Mouse (Mus musculus) CD4-positive naive resting alpha-beta T cell, adult 76 days (primary cell): ENCODE data around the gene Ahsa1. TPM values are rescaled to one million over a fixed set of nuclear protein-coding genes. Genes with fewer than 3 reads are reported as not detected.

Source experiments
- total RNA-seq: library from RNA; stranded (reverse); gene quantifications from one replicate; pipeline ENCODE4 v1.2.4, GENCODE M21; 2023

Gene Ahsa1
- 87.6 TPM for total RNA-seq

DNA sequence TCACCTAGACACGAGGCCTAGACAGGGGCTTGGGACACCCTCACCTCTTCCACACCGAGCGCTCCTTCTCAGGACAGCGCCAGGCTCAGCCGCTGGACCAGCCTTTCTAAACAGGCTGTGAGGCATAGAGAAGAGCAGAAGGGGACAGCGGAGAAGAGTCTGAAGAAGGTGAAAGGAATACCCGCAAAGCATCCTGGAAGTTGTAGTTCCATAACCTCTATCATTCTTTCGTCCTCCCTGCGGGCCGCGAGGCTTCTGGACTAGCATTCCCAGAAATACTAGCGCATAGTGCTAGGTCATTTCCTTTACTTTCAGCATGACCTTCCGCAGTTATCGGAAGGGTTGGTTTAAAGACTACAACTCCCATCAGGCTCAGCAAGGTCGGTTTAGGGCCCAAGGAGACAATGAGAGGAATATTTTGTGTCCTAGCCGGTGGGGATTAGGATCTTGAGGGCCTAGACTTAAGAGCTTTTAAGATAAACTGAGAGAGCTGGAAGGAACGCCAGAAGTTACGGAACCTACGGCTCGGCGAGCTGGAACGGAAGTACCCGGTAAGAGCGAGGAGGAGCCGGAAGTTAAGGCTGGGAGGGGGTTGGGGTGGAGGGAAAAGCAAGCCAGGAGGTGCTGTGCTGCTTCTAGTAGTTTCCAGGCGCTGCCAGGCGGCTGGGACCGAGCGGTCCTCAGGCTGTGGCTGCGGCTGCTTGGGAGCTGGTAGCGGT, at the start of gene Ahsa1, which contains the start of gene Vipas39:
Ahsa1 (plus strand) TSS at position 372 of the 719 bp plus-strand sequence.
Vipas39 (minus strand) TSS at position 149 of the 719 bp plus-strand sequence.

DNA sequence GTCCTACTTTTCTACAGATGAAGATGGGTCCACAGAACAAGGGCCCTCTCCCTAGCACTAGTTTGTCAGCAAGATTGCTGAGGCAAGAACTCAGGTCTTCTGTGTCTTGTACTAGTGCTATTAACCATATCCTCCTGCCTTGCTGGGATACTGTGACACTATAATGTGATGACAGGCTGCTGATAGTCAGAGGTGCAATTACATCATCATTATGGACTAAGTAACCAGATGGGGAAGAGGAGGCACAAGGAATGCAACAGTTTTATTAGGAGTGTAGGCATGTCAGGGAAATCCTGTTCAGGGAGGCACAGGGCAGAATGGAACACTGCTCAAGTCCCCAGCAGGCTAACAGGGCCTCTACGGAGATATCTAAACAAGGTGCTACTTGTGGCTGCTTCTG, 27.6 kb upstream of the Ahsa1 start, which contains the start of gene Noxred1:
Noxred1 (minus strand) TSS at position 101 of the 400 bp plus-strand sequence.

DNA sequence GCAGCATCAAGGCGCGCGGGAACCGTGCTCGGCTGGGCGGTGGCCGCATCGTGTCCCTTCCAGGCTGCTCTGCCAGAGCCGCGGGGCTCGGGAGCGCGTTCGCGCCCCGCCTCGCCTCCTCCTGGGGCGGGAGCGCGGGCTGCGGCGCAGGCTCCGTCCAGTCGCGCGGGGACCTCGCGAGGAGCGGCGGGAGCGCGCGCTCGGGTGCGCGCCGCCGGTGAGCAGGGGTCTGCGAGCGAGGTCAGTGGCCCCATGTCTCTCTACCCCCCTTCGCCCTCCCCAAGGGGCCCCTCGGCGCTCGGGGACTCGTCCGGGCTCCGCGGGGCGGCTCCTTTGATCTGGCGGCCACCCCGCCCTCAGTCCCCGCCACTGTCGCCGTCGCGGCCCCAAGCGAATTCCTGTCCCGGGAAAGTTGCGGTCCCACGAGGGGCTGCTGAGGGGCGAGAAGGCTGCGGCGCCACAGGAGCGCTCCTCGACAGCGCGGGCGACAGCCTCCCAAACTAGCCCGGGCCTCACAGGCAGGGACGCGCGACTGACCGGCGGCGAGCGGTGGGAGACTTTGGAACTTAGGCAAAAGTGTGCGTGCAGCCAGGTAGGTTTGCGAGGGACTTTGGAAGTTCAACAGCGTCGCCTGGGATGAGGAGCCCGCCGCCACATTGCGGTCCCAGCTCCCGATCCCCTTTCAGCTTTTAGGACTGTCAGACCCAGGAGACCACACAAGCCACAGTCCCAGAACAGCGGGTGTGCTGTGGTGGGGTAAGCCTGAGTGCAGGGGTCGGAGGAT, 33.6 kb downstream of the Ahsa1 start, which contains the start of gene Ism2:
Ism2 (minus strand) TSS at position 49 of the 784 bp plus-strand sequence.

Other genes starting within 250 kb of the Ahsa1 start
- gene Tmem63c, start 245.1 kb upstream of the Ahsa1 start, total RNA-seq: not detected
- 1.1 TPM for gene Ngb, start 163.9 kb upstream of the Ahsa1 start, total RNA-seq
- 10.5 TPM for gene Gstz1, start 119.3 kb upstream of the Ahsa1 start, total RNA-seq
- gene Pomt2, start 118.5 kb upstream of the Ahsa1 start, total RNA-seq: 4.4 TPM
- gene Samd15, start 66.8 kb upstream of the Ahsa1 start, total RNA-seq: 1.3 TPM
- 13.3 TPM for gene Tmed8, start 66.0 kb upstream of the Ahsa1 start, total RNA-seq
- 0.62 TPM for gene Noxred1, start 27.7 kb upstream of the Ahsa1 start, total RNA-seq
- 21.7 TPM for gene Vipas39, start 223 bp upstream of the Ahsa1 start, total RNA-seq
- gene Ism2, start 33.2 kb downstream of the Ahsa1 start, total RNA-seq: not detected
- 75.7 TPM for gene Sptlc2, start 121.9 kb downstream of the Ahsa1 start, total RNA-seq
- gene Slirp, start 177.4 kb downstream of the Ahsa1 start, total RNA-seq: 26.3 TPM
- gene Alkbh1, start 177.5 kb downstream of the Ahsa1 start, total RNA-seq: 94.6 TPM
- 93.9 TPM for gene Snw1, start 205.8 kb downstream of the Ahsa1 start, total RNA-seq
- not detected for gene Gm5788, start 228.2 kb downstream of the Ahsa1 start, total RNA-seq
- not detected for gene Gm8300, start 247.8 kb downstream of the Ahsa1 start, total RNA-seq